Mouse (Mus musculus) thymus, adult 2 months (tissue): ENCODE results near the gene Lhx3. TPM values are rescaled to one million over a fixed set of nuclear protein-coding genes. Genes with fewer than 3 reads are reported as not detected.
A peak's percentile ranks its signal among the peaks of the same experiment; 100 is the strongest.

Source experiments
- DNase-seq: peaks from one replicate; pipeline ENCODE4 v3.0.0; 2021
- H3K27ac ChIP-seq: fragments of 200-500 bp; 2 replicates; pipeline ENCODE4 v1.5.1; 2012; ENCODE audit warnings: low read length, control low read depth; ENCODE audit not compliant: control insufficient read depth, insufficient read depth
- H3K27me3 ChIP-seq: fragments of 200-500 bp; 2 replicates; pipeline ENCODE4 v1.6.1; 2012; ENCODE audit warnings: mild to moderate bottlenecking, low read length, moderate library complexity, mixed read lengths; ENCODE audit not compliant: control insufficient read depth, insufficient read depth
- H3K36me3 ChIP-seq: fragments of 200-500 bp; 2 replicates; pipeline ENCODE4 v1.6.1; 2012; ENCODE audit warnings: mild to moderate bottlenecking, low read length, moderate library complexity; ENCODE audit not compliant: control insufficient read depth, insufficient read depth
- H3K4me1 ChIP-seq: fragments of 200-500 bp; replicated peaks from 2 replicates; pipeline ENCODE4 v1.6.1; 2012; ENCODE audit warnings: low read length; ENCODE audit not compliant: control insufficient read depth, insufficient read depth
- H3K4me3 ChIP-seq: fragments of 200-500 bp; 2 replicates; pipeline ENCODE4 v1.5.1; 2012; ENCODE audit warnings: mild to moderate bottlenecking, low read length, control low read depth, moderate library complexity; ENCODE audit not compliant: control insufficient read depth, insufficient read depth
- CTCF ChIP-seq: fragments of 200-500 bp; IDR thresholded peaks from 2 replicates; pipeline ENCODE4 v1.5.1; 2012; ENCODE audit warnings: mild to moderate bottlenecking, control low read depth, low read length, moderate library complexity, borderline replicate concordance; ENCODE audit not compliant: control insufficient read depth, poor library complexity, insufficient read depth; ENCODE audit errors: extremely low read depth
- POLR2A ChIP-seq: fragments of 200-500 bp; IDR thresholded peaks from 2 replicates; pipeline ENCODE4 v1.6.1; 2012; ENCODE audit warnings: mild to moderate bottlenecking, low read length, control low read depth, moderate library complexity; ENCODE audit not compliant: control insufficient read depth, poor library complexity, insufficient read depth; ENCODE audit errors: extremely low read depth
- WGBS: fragments of 180-500 bp; shearing (Covaris S2); methylation state at CpG from one replicate; pipeline ENCODE4 v1.1.7; 2018; 5-methylcytosine and 5-hydroxymethylcytosine counted together
- polyA plus RNA-seq: library from polyadenylated mRNA; depleted of rRNA; stranded (reverse); fragments of >200 nt; gene quantifications from 2 replicates; pipeline ENCODE4 v1.2.3, GENCODE M21; 2012

The Lhx3 gene
- polyA plus RNA-seq, 1 experiment, result 0.19 TPM

- WGBS, result 4% methylated on average over 16 of the region's 16 CpGs
- Histone ChIP-seq H3K4me1 (no peaks in the 10 kb centered on the region), H3K36me3 (no peaks in the 10 kb centered on the region), H3K27ac (no peak overlapping the region), H3K27me3 (peaks cover 17% of the 10 kb centered on the region; the same call in 1 of the 2 replicates), H3K4me3 (no peak overlapping the region)
- TF ChIP-seq CTCF, result no peak
- no peak for TF ChIP-seq POLR2A
- peak; percentile 18 for DNase-seq
Observed at GRCm38 (mm10) chr2:26205126-26205525, 3.0 kb downstream of the Lhx3 start.

GRCm38 (mm10) chr2:26202849-26203475, 5.1 kb downstream of the Lhx3 start:
- Histone ChIP-seq H3K27me3 (peaks cover 26% of the 10 kb centered on the region), H3K27ac (no peak overlapping the region), H3K4me3 (no peak overlapping the region), H3K36me3 (no peaks in the 10 kb centered on the region), H3K4me1 (no peaks in the 10 kb centered on the region)
- TF ChIP-seq POLR2A (no peak), CTCF (no peak)
- no peak for DNase-seq
- WGBS, result 11% methylated on average over 36 of the region's 36 CpGs

- no peak for TF ChIP-seq CTCF
- no peak for TF ChIP-seq POLR2A
- peaks cover 29% of the 10 kb centered on the region for H3K27me3 ChIP-seq
- no peak for DNase-seq
- H3K4me1 ChIP-seq, result no peaks in the 10 kb centered on the region
- no peak overlapping the region for H3K4me3 ChIP-seq
- no peak overlapping the region for H3K27ac ChIP-seq
- WGBS, result 5% methylated on average over 77 of the region's 77 CpGs
- H3K36me3 ChIP-seq, result no peaks in the 10 kb centered on the region
Observed at GRCm38 (mm10) chr2:26201926-26202848, 5.9 kb downstream of the Lhx3 start.

GRCm38 (mm10) chr2:26198488-26198887, 9.6 kb downstream of the Lhx3 start:
- WGBS, result 5% methylated on average over 10 of the region's 10 CpGs
- Histone ChIP-seq H3K27ac (no peak overlapping the region), H3K4me1 (no peaks in the 10 kb centered on the region), H3K27me3 (peaks cover 24% of the 10 kb centered on the region), H3K36me3 (no peaks in the 10 kb centered on the region), H3K4me3 (no peak overlapping the region)
- TF ChIP-seq CTCF (no peak), POLR2A (no peak)
- no peak for DNase-seq

GRCm38 (mm10) chr2:26194552-26195339, 13.3 kb downstream of the Lhx3 start:
- WGBS, result 62% methylated on average over 7 of the region's 7 CpGs
- no peak overlapping the region for H3K27ac ChIP-seq
- no peaks in the 10 kb centered on the region for H3K36me3 ChIP-seq
- DNase-seq, result no peak
- H3K4me3 ChIP-seq, result no peak overlapping the region
- H3K4me1 ChIP-seq, result no peaks in the 10 kb centered on the region
- TF ChIP-seq POLR2A (no peak), CTCF (no peak)
- peaks cover 17% of the 10 kb centered on the region for H3K27me3 ChIP-seq

GRCm38 (mm10) chr2:26188517-26188916, 19.6 kb downstream of the Lhx3 start:
- H3K27ac ChIP-seq, result no peak overlapping the region
- DNase-seq, result no peak
- H3K4me3 ChIP-seq, result no peak overlapping the region
- H3K4me1 ChIP-seq, result no peaks in the 10 kb centered on the region; the same call in 1 of the 2 replicates
- H3K36me3 ChIP-seq, result no peaks in the 10 kb centered on the region
- WGBS, result 31% methylated on average over 5 of the region's 5 CpGs
- TF ChIP-seq POLR2A (no peak), CTCF (no peak)
- no peaks in the 10 kb centered on the region for H3K27me3 ChIP-seq
